Mouse (Mus musculus) layer of hippocampus, postnatal 25 days (tissue): Measurements from ENCODE around the gene Mmaa. TPM values are rescaled to one million over a fixed set of nuclear protein-coding genes. Genes with fewer than 3 reads are reported as not detected.

Source experiments
- DNase-seq, 2 experiments: peaks; one replicate each; pipeline ENCODE4 v3.0.0; 2022; ENCODE audit warnings: mixed read lengths in 2 of 2, low spot score in 1 of 2; ENCODE audit errors: extremely low spot score in 1 of 2
- total RNA-seq, 2 experiments: library from RNA; stranded (reverse); gene quantifications; 2 replicates each; pipeline ENCODE4 v1.2.3; 2021

Mmaa gene
- 10 to 100 TPM; 25.0 to 25.9 TPM for total RNA-seq

DNA sequence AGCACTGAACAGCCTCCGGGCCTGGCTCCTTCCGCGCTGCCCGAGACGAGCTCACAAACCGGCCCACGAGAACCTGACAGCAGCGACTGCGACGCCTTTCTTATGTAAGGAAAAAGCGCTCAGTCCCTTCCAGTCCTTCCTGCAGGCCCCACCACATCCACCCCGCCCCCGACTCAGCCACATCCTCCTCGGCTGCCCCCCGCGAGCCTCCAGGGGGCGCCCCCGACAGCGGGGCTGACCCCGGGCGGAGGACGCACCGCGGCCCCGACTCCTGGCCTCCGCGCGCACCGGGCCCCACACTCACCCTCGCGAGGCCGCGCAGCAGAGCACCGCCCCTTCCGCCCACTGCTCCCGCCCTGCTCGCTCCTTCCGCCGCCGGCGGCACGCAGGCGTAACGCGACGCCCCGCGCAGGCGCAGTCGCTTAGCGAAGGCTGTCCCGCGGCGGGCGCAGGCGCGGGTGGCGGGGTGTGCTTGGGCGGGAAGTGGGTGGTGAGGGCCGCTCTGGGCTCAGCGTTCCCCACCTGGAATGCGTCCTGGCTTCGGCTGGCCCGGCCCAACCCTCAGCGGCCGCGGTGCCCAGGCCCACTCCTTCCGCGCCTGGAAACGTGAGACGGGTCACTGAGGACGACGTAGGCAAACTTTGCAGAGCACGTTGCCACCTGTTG, at the start of gene Mmaa:
Gene Mmaa (minus strand): TSS at position 328 of the 666 bp plus-strand sequence.
- peak; percentile 85 to 93 for DNase-seq

DNA sequence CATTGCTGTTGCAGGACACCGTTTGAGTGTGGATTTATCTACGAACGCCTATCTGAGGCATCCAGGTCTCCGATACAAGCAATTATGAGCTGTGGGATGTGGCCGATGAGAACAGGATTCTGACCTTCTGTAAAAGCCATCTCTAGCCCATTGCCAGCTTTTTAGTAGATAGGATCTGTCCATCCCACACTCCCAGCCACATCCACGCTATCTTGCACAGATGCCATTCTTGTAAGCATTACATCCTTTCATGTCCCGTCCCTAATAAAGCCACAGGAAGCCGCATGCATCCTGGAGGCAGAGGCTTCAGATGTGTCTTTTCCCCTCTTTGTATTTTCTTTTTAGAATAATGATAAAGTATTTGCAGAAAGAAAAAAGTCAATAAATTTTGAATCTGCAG, 46.5 kb upstream of the Mmaa start:
- no peak for DNase-seq

DNA sequence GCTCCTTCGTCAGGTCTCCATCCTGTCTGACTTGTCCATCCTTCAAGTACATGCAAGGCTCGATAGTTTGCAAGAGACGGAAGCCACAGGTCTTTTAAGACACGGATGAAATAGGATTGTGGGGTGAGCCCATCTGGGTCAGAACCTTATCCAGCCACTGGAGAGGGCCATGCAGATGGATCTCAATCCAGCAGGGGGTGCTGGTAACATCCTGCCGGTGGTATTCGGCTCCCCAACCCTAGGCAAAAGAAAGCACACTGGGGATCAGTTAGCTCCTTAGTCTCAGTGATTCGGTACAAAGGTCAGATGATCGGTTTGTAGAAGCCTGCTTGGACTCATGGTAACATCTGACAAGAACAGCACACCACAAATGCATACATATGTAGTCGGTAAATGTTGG, 44.8 kb upstream of the Mmaa start:
- peak in 1 of 2 experiments; percentile 36 for DNase-seq

DNA sequence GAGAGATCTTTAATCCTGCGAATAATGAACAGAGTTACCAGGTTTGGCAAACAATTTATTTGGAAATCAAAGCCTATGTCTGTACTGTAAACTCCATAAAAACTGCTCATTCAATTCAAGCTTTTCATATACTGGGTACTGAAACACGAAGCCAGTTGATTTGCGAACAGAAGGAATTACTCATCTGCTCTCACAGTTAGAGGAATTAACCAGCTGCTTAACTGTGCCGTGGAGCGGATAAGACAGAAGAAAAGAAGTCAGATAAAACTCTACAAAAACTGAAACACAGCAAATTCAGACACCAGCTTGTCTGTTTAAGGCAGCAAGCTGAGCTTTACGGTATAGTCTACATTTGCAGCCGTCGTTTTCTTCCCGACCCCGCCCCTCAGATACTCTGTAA, 43.9 kb upstream of the Mmaa start:
- DNase-seq: no peak

DNA sequence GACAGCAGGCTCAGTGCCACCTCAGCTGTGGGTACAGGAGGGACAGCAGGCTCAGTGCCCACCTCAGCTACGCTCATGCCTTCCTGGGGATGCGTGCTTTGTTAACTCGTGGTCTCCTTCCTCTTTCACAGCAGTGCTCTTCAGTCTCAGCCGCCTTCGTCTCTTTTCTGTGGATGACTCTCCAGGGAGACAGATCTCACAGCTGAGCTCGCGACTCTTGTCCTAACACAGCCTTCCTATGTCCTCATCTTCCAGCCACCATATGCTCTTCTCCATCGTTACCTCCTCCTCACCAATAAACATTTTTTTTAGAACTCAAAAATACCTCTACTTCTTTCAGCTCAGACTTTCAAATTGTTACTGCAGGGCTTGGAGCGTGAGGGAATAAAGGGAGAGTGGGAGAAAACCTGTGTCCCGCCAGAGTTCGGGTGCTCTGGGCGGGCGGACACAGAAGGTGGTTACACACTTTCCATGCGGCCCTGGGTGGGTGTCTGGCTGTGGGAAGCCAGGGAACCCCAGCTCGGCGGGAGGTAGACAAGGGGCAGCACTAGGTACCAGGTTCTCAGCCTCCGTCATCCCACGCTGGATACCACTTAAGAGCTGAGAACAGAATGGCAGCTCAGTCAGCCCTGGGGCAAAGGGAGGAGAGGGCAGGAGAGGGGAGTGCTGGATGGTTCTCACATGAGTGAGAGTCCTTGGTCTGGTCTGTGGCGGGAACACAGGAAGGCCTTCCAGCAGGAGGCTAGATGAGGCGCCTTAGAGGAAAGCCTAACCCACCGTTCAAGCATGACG, 37.6 kb upstream of the Mmaa start:
- DNase-seq: no peak

DNA sequence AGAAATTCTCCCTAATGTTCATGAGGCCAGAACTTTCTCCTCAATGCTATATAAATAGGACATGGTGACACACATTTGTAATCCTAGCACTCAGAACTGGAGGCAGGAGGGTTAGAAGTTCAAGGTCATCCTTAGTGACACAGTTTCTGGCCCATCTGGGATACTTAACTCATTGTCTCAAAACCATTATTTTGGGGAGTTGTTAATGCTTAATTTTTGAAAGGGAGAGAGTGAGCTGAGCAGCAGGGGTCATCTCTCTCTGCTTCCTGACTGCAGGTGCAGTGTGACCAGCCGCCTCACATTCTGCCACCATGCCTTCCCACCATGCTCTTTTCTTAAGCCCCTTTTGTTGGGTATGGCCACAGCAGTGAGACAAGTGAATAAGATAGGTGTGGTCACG, 36.8 kb upstream of the Mmaa start:
- no peak for DNase-seq

DNA sequence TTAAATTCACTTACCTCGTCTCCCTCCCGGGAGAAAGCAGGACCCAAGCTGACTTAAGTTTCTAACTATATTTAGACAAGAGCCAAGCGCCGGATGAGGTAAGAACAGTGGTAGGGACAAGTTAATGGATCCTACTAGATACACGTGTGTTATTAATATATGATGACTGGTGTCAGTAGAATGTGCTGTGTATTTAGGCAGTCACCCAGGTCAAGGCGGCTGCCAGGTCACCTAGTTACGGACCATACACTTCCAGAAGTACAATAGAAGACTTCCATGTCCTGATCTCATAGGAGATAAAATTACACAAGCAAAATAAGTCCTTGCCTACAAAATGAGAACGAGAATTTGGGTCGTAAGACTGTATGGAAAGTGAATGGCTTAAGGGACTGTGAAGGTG, 36.3 kb upstream of the Mmaa start:
- DNase-seq: no peak

DNA sequence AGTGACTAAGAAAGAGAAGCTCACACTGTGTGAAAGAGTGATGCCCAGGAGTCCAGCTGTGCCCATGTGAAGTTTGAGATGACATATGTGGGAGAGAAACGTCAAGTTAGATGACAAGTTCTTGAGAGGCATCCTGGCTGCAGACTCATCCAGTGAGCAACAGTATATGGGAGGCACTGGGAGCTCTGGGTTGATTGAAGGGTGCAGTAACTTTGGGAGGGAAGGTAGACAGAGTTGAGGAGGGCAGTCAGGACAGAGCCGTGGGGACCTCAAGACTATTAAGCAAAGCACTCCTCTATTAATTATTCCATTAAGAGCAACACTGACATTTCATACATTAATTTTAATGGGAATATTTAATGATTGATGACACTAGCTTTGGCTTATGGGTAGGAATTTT, 35.0 kb upstream of the Mmaa start:
- no peak for DNase-seq

DNA sequence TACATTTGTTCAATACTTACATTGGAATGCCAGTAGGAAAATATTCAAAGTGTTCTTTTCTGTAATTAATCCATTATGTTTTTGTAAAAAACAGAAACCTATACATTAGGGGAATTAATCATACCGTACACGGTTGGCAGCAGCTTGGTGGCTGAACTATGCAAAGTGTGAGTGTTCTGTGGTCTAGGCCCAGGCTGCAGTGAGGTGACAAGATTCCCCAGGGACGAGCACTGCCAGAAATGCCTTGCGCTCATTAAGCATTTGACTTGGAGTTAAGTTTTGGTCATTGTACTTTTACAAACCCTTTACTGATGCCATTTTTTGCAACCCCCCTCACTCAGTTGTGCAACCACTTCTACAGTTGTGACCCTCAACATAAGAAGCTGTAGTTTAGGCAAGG, 34.4 kb upstream of the Mmaa start:
- no peak for DNase-seq

DNA sequence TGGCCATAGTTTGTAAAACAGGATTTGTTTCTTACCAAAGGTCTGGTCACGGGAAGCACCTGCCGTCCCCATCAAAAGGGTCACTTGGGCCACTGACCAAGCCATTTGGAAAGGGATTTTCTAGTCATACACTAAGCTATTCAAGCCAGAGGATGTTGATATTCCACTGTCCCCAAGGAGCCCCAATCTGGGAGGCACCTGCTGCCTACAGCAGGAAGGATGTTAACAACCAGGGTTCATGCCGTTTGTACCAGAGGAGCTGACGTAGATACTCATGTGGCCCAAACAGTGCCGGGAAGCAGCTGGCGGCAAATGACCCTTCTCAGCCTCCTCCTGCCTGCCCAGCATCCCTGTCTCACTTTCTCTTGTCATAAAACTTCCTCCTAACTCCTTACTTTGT, 30.8 kb upstream of the Mmaa start:
- no peak for DNase-seq

DNA sequence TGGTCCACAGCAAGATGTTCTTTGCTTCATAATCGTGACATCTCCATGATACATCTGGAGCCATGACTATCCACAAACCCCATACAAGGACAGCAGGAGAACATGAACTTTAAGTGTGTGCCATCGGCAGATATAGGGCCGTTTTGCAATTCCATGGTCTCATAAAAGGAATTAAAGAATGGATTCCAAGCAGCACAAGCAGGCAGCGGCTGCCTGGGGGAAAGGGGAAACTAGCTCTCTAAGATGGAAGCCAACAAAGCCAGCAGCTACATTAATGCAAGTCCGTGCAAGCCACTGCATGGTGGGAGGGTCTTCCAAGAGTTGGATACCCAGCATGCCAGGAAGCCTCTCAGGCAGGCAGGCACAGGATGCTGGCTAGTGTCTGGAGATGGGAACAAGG, 30.2 kb upstream of the Mmaa start:
- DNase-seq: no peak

DNA sequence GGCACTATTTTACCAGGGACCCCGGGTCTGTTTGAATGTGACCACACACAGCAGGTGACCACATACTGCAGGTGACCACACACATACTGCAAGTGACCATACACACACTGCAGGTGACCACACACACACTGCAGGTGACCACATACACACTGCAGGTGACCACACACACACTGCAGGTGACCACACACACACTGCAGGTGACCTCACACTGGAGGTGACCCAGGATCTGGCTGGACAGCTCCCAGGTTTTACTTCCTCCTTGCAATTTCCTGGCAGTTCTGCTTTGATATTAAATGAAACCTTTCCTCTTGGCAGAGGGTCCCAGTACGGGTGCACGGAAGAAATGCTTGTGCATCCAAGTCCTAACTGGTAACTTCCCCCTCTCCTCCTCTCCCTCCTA, 29.3 kb upstream of the Mmaa start:
- no peak for DNase-seq

DNA sequence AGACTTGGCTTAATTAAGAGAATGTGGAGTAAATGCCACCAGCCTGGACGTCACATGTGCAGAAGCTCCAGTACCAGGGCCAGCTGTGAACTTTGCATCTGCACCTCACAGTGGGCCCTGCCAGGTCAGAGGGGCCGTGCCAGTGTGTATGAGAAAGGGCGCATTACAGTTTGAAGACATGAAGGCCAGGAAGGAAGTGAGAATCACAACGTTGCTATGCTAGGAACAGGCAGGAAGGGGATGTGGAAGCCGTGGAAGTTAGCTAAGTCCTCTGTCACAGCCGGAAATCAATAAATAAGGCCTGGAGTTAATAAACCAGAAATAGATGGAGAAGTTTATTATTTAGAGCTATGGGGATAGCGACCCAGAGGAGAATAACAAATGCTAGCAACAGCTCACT, 28.4 kb upstream of the Mmaa start:
- no peak for DNase-seq

DNA sequence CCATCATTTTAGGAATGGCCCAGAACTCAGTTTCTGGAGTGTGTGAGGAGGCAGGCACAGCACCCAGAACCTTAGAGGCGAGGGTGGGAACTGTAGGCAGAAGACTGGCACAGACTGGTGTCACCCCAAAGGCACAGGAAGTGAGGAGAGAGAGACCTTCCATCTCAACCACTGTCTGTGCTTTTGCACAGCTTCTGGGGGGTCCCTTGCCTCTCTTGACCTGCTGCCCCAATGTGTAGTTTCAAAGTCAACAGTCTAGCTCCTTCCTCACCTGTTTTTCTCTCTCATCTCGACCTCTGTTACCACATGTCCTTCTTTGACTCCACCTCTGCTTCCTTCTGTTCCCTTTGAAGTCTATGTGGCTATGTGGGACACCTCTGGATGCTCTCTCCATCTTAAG, 16.1 kb upstream of the Mmaa start:
- no peak for DNase-seq

DNA sequence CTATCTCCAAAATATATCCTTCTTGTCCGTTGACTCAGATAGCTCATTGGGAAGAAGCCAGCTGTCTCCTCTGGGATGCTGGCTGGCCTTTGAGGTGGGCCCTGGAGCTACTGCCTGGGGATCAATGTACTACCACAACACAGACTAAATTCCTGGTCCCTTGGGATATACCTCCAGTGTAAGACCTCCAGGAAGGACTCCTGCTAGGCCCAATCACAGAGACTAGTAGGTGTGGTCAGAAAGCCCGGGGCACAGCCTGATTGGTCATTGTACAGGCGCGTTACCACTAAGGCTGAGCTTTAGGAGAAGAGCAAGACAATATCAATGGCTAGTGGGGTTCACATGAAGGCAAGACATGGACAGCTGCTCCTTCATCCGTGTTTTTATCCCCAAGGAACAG, 11.2 kb upstream of the Mmaa start:
- no peak for DNase-seq

DNA sequence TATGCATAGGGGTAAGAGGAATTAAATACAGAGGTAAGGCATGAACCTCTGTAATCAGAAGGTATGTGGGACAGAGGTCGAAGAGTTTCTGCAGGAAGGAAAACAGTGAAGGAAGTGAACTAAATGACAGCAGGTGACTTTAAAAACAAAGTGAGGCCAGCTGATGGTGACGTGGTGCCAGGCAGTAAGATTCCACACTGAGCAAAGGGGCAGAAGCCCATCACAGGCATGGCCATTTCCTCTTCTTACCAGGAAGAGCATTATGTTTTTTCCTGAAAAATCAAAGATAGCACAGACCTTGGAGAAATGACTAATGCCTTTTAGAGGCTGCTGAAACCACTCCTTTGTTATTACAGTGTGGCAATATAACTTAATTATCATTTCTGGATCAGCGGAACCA, 6.8 kb upstream of the Mmaa start:
- DNase-seq: no peak

DNA sequence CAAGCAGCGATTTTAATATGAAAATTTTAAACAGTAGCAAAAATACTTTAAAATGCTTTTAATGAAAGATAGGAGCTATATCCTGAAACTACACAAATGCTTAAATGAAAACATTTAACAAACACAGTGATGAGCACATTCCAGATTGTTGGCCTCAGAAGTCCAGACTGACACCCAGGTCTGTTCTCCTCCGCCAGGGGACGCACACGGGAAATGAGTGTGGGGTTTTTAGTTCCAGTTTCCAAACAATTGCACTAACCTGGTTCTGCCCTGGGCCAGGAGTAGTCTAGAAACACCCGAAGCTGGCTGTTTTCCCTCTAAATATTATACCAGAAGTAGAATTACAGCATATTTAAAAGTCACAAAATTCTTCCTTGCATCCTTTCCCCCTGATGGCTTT, 5.0 kb upstream of the Mmaa start:
- no peak for DNase-seq

DNA sequence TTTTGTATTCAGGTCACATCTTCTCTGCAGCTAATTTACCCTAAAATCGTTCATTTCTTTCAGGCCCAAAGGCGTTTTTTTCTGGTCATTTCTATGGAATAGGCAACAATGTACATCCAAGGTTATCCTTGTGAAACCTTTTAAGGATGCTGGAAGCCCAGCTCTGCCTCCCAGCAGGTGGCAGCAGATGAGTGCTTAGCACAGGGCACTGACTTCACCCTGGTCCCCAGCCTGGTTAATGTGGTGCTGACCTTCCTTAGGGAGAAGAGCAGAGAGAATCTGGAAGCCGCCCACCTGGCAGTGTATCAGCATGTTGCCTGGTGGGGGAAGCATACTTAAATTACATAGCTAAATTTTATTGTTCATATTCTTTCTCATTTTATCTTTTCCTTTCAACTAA, 3.0 kb upstream of the Mmaa start:
- DNase-seq: peak; percentile 46 to 73

DNA sequence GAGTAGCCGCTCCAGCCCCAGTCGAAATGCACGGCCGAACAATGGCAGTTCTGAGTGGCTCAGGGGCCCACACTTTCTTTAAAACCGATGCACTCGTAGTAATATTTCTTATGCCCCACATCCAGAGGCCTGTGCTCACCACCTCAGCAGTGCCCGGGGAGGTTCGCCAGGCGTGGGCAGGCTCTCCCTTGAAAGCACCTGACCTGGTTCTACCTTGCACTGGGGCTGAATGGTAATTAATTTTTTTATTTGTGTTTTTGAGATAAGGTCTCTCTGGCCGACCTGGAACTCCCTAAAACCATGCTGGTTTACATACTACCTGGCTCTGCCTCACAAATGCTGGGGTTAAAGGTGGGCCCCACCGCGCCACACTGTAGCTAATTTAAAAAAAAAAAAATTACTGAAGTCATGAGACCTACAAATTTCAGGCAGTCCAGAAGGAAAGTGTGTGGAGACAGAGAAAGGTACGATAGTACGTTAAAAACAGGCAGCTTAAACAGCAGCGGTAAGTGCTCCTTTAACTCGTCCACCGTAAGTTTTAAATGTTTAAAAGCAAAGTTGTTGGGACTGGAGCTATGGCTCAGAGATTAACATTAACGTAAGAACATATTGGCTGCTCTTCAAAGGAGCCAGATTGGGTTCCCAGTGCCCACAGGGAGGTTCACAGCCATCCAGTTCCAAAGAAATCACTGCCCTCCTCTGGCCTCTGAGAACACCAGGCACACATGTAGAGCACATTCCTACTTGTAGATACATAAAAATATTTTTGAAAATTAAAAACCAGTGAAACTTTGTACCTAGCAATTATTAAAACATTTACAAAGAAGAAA, 754 bp upstream of the Mmaa start:
- DNase-seq: no peak

DNA sequence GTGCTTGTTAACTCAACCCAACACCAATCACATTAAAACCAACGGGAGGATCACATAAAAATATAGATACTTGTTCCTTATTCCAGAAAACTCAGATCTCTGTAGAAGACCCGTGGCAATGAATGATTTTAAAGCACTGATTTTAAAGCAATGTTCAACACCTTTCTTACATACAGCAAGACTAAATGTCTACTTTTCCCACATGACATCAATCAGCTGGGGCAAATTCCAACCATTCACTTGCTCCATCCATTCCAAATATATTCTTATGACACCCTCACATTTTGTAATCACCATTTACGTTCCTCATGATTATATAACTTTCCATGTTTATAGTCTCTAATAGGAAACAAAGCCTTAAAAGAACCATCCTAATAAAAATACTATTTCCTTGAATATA, 896 bp downstream of the Mmaa start:
- no peak for DNase-seq

DNA sequence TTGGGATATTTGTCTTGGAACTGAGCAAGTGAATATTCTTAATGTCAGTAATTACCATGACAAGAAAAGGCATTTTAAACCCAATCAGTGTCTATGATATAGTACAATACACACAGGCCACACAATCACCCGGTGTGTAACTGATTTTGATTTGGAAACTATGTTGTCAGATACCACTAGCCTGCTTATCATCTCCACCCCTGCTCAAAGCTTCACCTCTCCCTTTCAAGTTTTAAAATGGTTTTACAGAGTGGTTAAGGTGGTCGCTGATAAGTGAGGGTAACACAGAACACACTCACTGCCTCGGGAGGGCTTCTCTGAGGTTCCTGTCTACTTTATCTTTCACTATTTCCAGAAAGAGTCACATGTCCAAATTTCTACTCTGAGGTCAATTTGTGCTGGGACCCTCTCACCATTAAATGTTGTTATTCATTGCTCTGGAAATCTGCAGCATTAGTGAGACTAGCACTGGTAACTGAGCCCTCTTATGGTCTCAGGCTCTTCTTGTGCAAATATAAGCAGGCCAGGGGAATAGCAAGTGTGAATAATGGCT, 1.9 kb downstream of the Mmaa start:
- DNase-seq: no peak
